Mouse (Mus musculus): ENCODE results near the gene Cdk5r2. TPM values are rescaled to one million over a fixed set of nuclear protein-coding genes. Genes with fewer than 3 reads are reported as not detected.
"Not testable (repeated sequence)": the region's sequence is repeated elsewhere in the genome, so short reads cannot be mapped to it uniquely, and the experiment has no call there.

Gene Cdk5r2
- polyA plus RNA-seq (2015; fragmentation: Nextera tagmentation; extraction: Ambion mirVana), result 0.12 and 0.13 TPM in 2 replicates

DNA sequence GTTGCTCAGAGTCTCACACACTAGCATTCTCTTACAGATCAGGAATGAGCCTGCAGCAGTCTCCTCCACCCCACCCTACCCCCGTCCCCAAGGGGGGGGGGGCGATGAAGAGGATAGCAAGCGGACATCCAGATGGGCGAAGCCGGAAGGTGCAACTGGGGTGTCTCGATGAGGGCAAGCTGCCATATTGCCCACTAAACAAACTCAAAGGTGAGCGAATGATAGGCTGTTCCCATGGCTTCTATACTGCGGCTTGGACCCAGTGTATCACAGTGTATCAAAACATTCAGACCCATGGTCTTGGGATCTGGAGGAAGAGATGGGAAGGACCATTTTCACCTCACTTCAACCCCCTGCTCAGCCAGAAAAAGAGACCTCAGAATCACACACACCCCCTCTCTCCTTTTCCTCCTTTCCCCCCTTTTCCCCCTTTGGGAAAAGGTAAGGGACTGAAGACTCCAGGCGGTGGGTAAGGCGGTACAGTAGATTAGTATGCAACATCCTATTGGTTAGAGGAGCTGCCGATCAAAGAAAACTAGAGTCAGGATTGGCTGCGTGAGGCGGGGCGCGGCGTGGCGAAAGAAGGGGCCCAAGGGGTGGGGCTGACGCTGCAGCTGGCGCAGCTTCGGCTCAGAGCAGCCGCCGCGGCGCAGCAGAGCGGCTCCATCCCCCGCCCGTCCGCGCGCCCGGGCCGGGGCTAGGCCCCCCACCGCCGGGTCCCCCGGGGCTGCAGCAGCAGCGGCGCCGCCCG lies at the start of gene Cdk5r2:
Gene Cdk5r2 (plus strand): TSS at position 629 of the 751 bp plus-strand sequence.
- H3K9me3 ChIP-seq (replicated peaks), result no peaks in the 10 kb centered on the region
- H3K4me2 ChIP-seq (replicated peaks), result peak within 1 kb of the TSS; percentile 99
- no peaks in the 10 kb centered on the region for H3K36me3 ChIP-seq
- peak within 1 kb of the TSS; percentile 27 for H3K9ac ChIP-seq
- ATAC-seq (ENCODE audit: insufficient number of reproducible peaks, low FRiP score, low TSS enrichment, low read depth), result peak; percentile 88
- WGBS, result 3% methylated on average over 39 of the region's 39 CpGs
- H3K27ac ChIP-seq (replicated peaks), result no peak within 1 kb of the TSS
- peaks cover 41% of the 10 kb centered on the region for H3K4me1 ChIP-seq
- H3K4me3 ChIP-seq (replicated peaks), result peak within 1 kb of the TSS; percentile 65
- H3K27me3 ChIP-seq, result peaks cover 95% of the 10 kb centered on the region

DNA sequence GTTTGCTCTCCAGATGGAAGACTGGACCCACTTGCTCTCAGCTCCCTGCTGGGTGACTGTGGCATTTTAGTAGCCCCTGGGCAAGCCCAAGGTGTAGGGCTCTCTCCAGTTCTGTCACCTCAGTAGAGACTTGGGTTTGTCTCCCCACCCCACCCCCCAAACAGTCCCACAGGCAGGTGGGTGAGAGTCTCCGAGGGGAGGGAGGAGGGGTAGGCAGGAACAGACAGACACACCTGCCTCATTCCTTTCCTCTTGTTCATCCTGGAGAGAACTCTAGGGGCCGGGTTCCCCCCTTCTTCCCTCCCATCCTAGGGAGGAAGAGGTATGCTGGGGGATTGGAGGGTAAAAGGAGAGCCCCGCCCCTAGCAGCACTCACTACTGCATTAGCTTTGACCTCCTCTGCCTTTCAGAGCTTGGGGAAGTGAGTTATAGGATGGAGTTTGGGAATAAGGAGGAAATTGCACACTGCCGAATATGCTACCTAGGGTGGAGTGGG lies 49.3 kb upstream of the Cdk5r2 start:
- Histone ChIP-seq H3K4me1 (peaks cover 71% of the 10 kb centered on the region), H3K27ac (replicated peaks) (peak overlapping the region; percentile 59), H3K4me3 (replicated peaks) (no peak overlapping the region), H3K36me3 (no peaks in the 10 kb centered on the region), H3K9ac (no peak overlapping the region), H3K9me3 (replicated peaks) (no peaks in the 10 kb centered on the region), H3K4me2 (replicated peaks) (no peak overlapping the region), H3K27me3 (peaks cover 77% of the 10 kb centered on the region)
- WGBS, result 18% methylated on average over 4 of the region's 4 CpGs
- no peak for ATAC-seq (ENCODE audit: insufficient number of reproducible peaks, low FRiP score, low TSS enrichment, low read depth)

DNA sequence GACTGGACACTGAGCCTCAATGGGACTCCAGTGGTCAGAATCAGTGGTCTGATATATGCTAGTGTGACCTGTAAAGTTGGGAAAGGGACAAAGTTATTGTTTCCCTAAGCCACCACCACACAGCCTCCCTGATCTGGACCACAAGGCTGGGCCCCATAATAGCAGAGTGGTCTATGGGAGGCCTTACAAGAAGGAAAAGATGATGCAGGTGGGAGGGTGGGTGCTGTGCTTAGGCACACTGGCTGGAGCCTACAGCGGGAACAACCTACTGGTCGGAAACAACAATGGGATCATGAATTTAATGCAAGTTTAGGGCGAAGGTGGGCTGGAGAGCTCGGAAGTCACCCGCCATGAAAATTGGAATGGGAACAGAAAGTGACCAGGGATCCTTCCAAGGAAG lies 48.9 kb upstream of the Cdk5r2 start:
- H3K36me3 ChIP-seq, result no peaks in the 10 kb centered on the region
- H3K4me2 ChIP-seq (replicated peaks), result 0 out of 2 replicates have a peak overlapping the region, but pooled peaks have one; percentile 46
- no peak overlapping the region for H3K4me3 ChIP-seq (replicated peaks)
- peaks cover 72% of the 10 kb centered on the region for H3K27me3 ChIP-seq
- H3K4me1 ChIP-seq, result peaks cover 67% of the 10 kb centered on the region
- H3K27ac ChIP-seq (replicated peaks), result peak overlapping the region; percentile 73; the same call in 1 of the 2 replicates
- H3K9ac ChIP-seq, result no peak overlapping the region
- ATAC-seq (ENCODE audit: insufficient number of reproducible peaks, low FRiP score, low TSS enrichment, low read depth), result no peak
- WGBS, result 16% methylated on average over 5 of the region's 5 CpGs
- no peaks in the 10 kb centered on the region for H3K9me3 ChIP-seq (replicated peaks)

DNA sequence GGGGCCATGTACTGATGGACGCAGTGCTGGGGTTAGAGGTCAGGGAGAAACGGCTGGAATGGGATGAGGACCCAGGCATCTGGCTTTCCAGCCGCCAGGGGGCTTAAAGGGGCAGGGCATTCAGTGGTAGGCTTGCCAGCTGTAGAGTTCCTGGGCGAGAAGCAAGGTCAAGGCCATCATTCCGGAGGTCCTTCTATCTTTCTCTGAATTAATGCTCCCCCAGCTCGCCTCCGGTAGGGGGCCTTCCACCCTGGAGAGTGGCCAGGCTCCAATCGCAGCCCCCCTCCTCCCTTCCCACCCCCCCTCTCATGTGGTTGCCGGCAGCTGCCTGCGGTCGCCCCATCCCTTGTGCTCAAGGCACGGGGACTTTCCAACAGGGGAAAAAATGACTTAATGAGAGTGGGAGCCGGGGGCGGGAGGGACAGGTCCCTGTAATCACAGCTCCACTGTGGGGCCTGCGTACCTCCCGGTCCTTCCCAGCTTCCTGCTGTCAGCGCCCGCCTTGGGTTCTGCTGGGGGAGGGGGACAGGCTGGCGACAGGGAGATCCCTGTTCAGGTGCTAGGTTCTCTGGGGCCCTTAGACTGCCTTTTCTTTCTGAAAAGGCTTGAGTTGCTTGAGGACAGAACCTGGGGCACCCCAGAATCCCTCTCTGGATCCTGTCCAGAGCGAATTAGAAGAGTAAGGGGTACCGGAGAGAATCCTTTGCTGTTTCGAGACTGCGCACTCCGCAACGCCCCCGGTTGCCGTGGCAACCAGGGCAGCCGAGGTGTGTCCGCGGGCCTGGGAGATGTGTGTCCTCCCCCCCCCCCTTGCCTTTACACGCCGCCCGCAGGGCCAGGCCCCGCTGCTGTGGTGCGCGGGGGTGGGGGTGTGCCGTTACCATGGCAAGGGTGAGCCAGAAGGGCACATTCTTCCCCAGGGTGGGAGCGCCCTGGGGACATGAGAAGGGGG lies 48.1 kb upstream of the Cdk5r2 start:
- H3K4me3 ChIP-seq (replicated peaks), result peak overlapping the region; percentile 22
- peak; percentile 32; the same call in 1 of the 2 replicates for ATAC-seq (ENCODE audit: insufficient number of reproducible peaks, low FRiP score, low TSS enrichment, low read depth)

DNA sequence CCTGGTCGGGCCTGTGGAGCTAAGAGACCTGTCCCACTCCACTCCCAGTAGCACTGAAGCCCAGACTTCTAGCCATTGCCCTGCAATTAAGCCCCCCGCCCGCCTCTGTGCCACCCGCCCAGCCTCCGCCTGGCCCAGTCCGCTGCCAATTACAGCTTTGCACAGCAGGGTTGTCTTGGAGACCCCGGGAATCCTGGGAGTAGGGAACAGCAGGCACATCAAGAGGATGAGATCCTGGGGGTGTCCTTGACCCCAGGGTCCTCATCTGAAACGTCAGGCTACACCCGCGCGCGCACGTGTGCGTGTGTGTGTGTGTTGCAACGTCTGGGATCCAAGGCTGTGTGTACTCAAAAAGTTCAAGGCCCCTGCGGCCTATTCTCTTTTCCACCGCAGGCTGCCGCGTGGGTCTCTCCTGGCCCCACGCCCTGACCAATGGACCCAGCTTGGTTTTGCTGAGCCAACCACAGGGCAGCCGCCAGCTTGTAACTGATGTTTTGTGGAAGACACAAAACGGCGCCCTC lies 47.1 kb upstream of the Cdk5r2 start:
- Histone ChIP-seq H3K36me3 (no peaks in the 10 kb centered on the region), H3K27ac (replicated peaks) (peak overlapping the region; percentile 73), H3K9me3 (replicated peaks) (no peaks in the 10 kb centered on the region), H3K9ac (no peak overlapping the region), H3K4me2 (replicated peaks) (peak overlapping the region; percentile 46), H3K27me3 (peaks cover 57% of the 10 kb centered on the region), H3K4me3 (replicated peaks) (peak overlapping the region; percentile 22; the same call in 1 of the 2 replicates), H3K4me1 (peaks cover 55% of the 10 kb centered on the region)
- ATAC-seq (ENCODE audit: insufficient number of reproducible peaks, low FRiP score, low TSS enrichment, low read depth), result peak; percentile 13; the same call in 1 of the 2 replicates
- WGBS, result 7% methylated on average over 23 of the region's 23 CpGs

More for the DNA sequence above, 48.1 kb upstream of the Cdk5r2 start:
- Histone ChIP-seq H3K4me2 (replicated peaks) (peak overlapping the region; percentile 46), H3K9ac (peak overlapping the region; percentile 13; the same call in 1 of the 2 replicates), H3K4me1 (peaks cover 65% of the 10 kb centered on the region), H3K27me3 (peaks cover 67% of the 10 kb centered on the region), H3K36me3 (no peaks in the 10 kb centered on the region), H3K9me3 (replicated peaks) (no peaks in the 10 kb centered on the region), H3K27ac (replicated peaks) (peak overlapping the region; percentile 73)
- WGBS, result 2% methylated on average over 38 of the region's 38 CpGs

DNA sequence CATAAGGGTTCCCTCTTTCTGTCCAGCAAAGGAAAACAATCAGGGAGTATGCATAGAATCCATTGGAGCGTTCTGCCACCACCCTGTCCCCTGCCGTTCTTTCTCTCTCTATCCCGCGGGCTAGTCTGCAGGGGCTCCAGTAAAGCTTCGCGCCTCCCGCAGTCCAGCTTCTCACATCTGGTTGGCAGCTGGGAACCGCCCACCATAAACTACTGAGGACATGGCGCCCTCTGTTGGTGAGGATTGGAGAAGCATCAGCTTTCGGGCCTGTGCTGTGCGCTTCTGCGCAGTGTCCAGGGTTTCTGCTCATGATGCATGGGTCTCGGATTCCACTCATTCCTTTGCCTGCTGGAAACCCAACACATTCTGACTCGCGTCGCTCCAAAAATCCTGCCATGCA lies 46.7 kb upstream of the Cdk5r2 start:
- peak overlapping the region; percentile 46 for H3K4me2 ChIP-seq (replicated peaks)
- peak; percentile 84 for ATAC-seq (ENCODE audit: insufficient number of reproducible peaks, low FRiP score, low TSS enrichment, low read depth)
- no peak overlapping the region for H3K9ac ChIP-seq
- under 1% methylated on average over 16 of the region's 16 CpGs for WGBS
- no peaks in the 10 kb centered on the region for H3K36me3 ChIP-seq
- H3K4me1 ChIP-seq, result peaks cover 50% of the 10 kb centered on the region
- H3K4me3 ChIP-seq (replicated peaks), result peak overlapping the region; percentile 22
- H3K27ac ChIP-seq (replicated peaks), result peak overlapping the region; percentile 73
- peaks cover 52% of the 10 kb centered on the region for H3K27me3 ChIP-seq
- H3K9me3 ChIP-seq (replicated peaks), result no peaks in the 10 kb centered on the region

DNA sequence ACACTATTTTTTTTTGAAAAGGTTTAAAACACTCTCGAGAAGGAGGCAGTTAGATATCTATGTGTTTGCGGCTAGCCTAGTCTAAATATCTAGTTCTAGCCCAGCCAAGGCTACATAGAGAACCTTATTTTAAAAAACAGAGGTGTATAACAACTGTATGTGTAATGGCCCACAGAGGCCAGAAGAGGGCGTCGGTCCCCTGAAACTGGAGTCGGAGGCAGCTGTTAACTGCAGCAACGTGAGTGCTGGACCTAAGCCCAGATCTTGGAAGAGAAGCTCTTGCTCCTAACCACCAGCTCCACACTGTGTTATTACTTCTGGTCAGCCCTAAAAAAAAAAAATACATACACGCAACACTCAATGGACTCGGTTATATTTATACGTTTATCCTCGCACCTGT lies 45.7 kb upstream of the Cdk5r2 start:
- H3K36me3 ChIP-seq, result no peaks in the 10 kb centered on the region
- no peak overlapping the region for H3K27ac ChIP-seq (replicated peaks)
- no peaks in the 10 kb centered on the region for H3K9me3 ChIP-seq (replicated peaks)
- peaks cover 43% of the 10 kb centered on the region for H3K27me3 ChIP-seq
- no peak overlapping the region for H3K4me2 ChIP-seq (replicated peaks)
- no peak overlapping the region for H3K4me3 ChIP-seq (replicated peaks)
- ATAC-seq (ENCODE audit: insufficient number of reproducible peaks, low FRiP score, low TSS enrichment, low read depth), result no peak
- H3K9ac ChIP-seq, result no peak overlapping the region
- H3K4me1 ChIP-seq, result peaks cover 41% of the 10 kb centered on the region
- 57% methylated on average over 10 of the region's 10 CpGs for WGBS

DNA sequence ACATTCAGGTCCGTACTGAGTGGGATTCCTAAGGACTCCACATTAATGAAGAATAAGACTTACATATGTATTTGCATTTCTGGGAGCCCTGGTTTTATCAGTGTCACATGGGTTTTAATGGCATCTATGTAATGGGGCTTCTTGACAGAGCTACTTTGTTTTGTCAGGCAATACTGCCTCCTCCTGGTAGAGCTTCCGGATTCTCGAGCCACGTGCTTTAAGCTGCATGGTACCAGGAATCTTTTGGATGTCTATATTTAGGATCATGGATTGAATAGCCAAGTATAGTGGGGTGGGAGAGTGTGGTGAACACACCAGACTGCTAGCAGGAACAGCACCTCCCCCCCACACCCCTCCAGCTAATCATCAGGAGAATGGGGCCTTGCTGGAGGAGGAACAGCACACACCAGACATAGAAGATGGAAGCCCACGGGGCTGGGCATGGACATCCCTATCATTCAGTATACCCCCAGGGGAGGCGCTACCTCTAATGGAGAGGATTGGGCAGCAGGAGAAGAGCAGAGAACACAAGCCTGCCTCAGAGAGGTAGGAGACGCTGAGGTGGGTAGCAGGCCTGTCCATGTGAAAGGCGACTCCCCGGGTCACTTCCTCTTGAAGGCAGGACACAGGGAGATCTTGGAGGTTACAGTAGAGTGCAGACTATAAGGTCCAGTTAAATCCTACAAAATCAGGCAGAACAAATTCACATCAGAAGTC lies 39.6 kb upstream of the Cdk5r2 start:
- Histone ChIP-seq H3K4me3 (replicated peaks) (no peak overlapping the region), H3K27me3 (no peaks in the 10 kb centered on the region; the same call in 1 of the 2 replicates), H3K9me3 (replicated peaks) (no peaks in the 10 kb centered on the region), H3K27ac (replicated peaks) (no peak overlapping the region), H3K36me3 (no peaks in the 10 kb centered on the region), H3K4me2 (replicated peaks) (no peak overlapping the region), H3K9ac (no peak overlapping the region), H3K4me1 (peaks cover 7% of the 10 kb centered on the region; the same call in 1 of the 2 replicates)
- no peak for ATAC-seq (ENCODE audit: insufficient number of reproducible peaks, low FRiP score, low TSS enrichment, low read depth)
- 71% methylated on average over 9 of the region's 9 CpGs for WGBS

DNA sequence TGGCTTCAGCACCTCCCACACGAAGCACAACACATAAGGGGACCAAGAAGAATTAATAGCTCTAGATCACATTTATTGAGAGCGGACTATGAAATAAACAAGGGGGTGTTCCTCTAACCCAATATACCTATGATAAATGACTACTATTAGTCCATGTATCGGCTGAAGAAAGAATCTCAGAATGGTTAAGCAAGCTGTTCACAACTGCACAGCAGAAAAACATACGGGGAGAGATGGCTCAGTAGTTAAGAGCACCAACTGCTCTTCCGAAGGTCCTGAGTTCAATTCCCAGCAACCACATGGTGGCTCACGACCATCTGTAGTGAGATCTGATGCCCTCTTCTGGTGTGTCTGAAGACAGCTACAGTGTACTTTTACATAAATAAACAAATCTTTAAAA lies 38.8 kb upstream of the Cdk5r2 start:
- not testable (repeated sequence) for H3K36me3 ChIP-seq; H3K27ac ChIP-seq (replicated peaks); H3K4me1 ChIP-seq; H3K9me3 ChIP-seq (replicated peaks); H3K27me3 ChIP-seq; H3K9ac ChIP-seq; H3K4me3 ChIP-seq (replicated peaks); ATAC-seq (ENCODE audit: insufficient number of reproducible peaks, low FRiP score, low TSS enrichment, low read depth); H3K4me2 ChIP-seq (replicated peaks)
- 86% methylated on average over 6 of the region's 6 CpGs for WGBS

DNA sequence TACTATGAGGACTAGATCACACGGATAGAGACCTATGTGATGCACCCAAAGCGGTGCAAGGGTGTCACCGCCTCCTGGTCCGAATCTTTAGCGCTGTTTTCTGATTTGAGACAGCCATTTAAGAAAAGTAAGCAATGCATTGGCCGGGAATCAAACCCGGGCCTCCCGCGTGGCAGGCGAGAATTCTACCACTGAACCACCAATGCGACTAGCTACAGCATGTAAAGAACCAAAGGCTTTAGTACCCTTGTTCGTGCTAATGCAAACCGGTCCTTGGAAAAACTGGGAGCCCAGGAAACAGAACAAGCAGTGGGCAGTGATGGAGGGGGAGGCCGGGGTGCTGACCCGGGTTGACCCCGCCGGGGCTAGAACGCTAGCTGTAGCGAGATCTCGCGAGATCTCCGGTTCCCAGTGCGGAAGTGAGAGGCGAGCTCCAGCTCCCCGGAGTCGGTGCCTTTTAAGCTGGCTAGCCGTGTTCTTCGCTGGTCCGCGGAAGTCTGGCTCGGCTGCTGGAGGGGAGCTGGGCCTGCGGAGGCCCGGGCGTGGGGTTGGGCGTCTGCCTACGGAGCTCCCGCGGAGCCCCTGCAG lies 38.0 kb upstream of the Cdk5r2 start:
- peak overlapping the region; percentile 93 for H3K27ac ChIP-seq (replicated peaks)
- peak overlapping the region; percentile 88 for H3K9ac ChIP-seq
- H3K4me2 ChIP-seq (replicated peaks), result peak overlapping the region; percentile 60
- ATAC-seq (ENCODE audit: insufficient number of reproducible peaks, low FRiP score, low TSS enrichment, low read depth), result peak; percentile 80
- WGBS, result 5% methylated on average over 38 of the region's 38 CpGs
- no peaks in the 10 kb centered on the region for H3K9me3 ChIP-seq (replicated peaks)
- no peaks in the 10 kb centered on the region for H3K36me3 ChIP-seq
- no peaks in the 10 kb centered on the region; the same call in 1 of the 2 replicates for H3K27me3 ChIP-seq
- H3K4me3 ChIP-seq (replicated peaks), result peak overlapping the region; percentile 74
- H3K4me1 ChIP-seq, result peaks cover 7% of the 10 kb centered on the region; the same call in 1 of the 2 replicates

All from embryonic facial prominence, embryonic 15.5 days (tissue).